Mouse (Mus musculus) brain, adult 2 months (tissue): ENCODE measurements around the gene Rhbdd1.

Experiments used
- DNase-seq: peaks from one replicate; pipeline ENCODE4 v3.0.0; 2011; ENCODE audit warnings: low read depth, low spot score

Rhbdd1 gene

GRCm38 (mm10) chr1:82291151-82291797 is 25.0 kb upstream of the Rhbdd1 start, which contains the start of gene Irs1:
Irs1 (minus strand) TSS chr1:82291416.
- peak; percentile 95 for DNase-seq

GRCm38 (mm10) chr1:82291930-82292712 is 24.1 kb upstream of the Rhbdd1 start:
- no peak for DNase-seq

- peak; percentile 96 for DNase-seq
Measured at GRCm38 (mm10) chr1:82292771-82293170, 23.5 kb upstream of the Rhbdd1 start.

GRCm38 (mm10) chr1:82294102-82294501 is 22.1 kb upstream of the Rhbdd1 start:
- DNase-seq = peak; percentile 88

DNA sequence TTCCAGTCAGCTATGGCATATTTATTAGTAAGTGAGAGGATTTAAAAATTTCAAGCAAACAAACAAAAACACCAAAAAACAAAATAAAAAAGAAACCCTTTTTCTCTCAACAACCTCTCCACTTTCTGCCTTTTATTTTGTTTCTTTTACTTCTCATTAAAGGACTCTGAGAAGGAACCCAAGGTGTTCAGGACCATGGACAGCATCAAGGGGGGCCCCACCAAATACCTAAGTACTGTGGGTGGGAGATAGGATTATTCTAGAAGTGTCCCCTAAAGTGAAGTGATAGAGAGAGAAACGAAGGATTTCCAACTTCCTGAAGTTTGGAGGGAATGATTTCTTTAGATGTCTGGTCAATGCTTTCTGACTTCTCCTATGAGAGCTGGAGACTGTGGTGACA is 17.7 kb upstream of the Rhbdd1 start:
- DNase-seq = no peak

GRCm38 (mm10) chr1:82304483-82304882 is 11.8 kb upstream of the Rhbdd1 start:
- no peak for DNase-seq

DNA sequence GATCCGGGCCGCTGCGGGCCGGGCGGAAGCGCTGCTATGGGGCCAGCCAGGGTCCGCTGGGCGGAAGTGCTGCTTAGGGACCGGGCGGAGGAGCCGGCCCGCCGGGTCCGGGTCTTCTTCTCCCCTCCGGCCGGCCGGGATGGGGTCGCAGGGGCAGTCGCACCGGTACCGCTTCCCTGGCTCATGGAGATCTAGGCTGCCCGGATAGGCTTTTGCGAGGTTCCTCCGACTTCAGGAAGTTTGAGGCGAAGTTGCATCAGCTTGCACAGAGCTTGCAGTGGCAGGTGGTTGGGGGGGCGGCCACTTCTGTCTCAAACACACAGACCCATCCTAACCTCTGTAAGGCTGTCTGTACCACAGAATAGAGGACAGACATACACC is 484 bp downstream of the Rhbdd1 start:
- peak; percentile 60 for DNase-seq

DNA sequence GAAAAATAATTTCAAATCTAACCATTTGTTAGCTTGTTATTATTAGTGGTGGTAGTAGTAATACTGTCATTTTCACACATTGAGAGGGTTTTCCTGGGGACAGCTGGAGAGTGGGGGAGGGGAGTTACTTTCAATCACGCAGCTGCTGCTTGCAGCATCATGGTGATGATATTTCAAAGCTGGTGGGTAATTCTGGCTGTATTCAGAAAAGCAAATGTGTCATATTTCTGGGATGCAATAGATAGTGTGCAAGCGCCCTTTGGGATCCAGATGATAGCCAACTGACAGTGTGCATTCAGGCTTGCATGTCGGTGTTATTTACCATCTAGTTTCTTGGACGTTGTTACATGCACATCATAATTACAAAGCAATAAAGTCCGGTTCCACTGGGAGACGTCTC is 4.2 kb downstream of the Rhbdd1 start:
- DNase-seq = peak; percentile 46

GRCm38 (mm10) chr1:82320864-82321263 is 4.6 kb downstream of the Rhbdd1 start:
- no peak for DNase-seq

GRCm38 (mm10) chr1:82321441-82321840 is 5.2 kb downstream of the Rhbdd1 start:
- peak; percentile 4 for DNase-seq

DNA sequence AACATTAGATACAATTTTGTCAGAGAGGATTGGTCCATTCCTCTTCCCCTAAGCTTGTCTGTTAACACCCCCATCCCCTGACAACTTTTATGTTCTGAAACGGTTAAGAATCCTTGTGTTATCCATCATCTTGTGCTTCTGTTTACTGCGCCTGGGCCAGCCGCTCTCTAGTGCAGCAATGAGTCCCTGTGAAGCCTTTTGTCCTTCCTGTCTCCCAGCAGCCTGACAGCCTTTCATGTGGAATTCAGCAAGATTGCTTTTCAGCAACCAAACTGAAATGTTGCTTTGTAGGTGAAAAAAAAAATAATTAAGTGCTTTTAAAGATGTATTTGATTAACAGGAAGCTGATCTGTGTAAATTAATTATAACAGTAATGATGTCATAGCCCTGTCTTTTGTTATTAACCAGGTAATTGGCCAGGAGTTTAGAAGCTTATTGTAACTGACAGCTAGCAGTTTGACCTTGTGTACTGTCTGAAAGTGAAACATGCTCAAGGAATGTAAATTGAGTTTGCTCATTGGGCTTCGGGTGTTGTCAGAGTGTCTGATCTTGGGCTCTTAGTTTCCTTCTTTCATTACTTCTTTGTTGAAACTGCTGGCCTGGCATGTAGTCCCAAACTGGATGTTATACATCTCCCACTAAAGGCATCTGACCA is 8.0 kb downstream of the Rhbdd1 start:
- DNase-seq = no peak

GRCm38 (mm10) chr1:82326120-82326519 is 9.9 kb downstream of the Rhbdd1 start:
- no peak for DNase-seq

DNA sequence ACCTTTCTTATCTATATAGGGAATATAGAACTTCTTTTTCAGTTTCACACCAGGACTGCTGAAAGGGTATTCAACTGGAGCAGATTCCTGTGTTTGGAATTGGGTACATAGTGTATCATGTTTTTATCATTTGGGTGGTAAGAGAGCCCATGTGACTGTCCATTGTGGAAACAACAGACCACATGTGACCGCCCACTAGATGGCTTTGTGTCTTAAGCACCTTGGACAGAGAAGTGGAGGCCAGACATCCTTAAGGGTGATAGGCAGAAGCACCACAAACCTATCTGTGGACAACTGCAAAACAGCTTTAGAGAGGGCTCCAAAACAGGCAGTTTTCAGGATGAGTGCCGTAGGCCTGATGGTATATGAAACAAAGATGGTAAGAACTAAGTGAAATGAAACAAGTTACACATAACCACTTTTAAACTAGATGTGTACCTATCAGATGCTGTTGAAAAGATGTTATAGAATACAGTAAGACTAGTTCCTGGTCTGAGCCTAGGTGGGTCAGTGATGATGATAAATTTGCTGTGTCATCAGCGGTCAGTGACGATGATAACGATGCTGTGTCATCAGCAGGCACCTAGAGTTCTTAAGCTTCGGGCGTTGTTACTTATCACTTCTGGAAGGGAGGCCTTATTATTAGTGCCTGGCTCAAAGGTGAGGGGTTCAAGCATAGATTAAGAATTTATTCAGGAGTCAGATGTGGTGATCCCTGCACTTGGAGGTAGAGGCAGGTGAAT is 12.0 kb downstream of the Rhbdd1 start:
- no peak for DNase-seq

- no peak for DNase-seq
Measured at GRCm38 (mm10) chr1:82329237-82329953, 13.1 kb downstream of the Rhbdd1 start.

DNA sequence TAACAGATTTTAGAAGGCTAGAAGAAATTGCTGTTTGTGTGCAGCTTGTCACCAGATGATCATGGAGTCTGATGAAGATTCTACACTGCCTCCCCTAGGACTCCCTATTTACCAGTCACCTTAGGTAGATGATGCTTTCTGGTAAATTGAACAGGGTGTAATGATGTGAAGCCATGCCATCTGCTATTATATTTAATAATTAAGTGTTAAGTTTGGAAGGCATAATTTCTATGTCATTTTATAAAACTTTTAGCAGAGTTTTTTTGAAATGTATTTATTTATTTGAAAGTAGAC is 13.6 kb downstream of the Rhbdd1 start:
- no peak for DNase-seq

DNA sequence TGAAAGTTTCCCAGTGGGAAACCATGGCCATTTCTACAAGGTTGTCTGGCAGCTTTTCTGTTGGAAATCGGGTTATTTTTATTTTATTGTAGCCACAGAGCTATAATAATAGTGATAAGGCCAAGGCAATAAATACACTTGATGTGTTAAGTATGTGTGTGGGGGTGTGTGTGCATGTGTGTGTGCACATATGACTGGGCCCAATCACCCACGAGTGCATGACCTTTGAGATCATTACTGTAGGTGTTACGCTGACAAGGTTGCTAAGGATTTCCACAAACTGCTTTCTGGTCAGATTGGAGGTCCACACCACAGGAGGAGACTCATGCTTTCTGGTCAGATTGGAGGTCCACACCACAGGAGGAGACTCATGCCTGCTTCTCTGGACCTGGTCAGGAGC is 18.3 kb downstream of the Rhbdd1 start:
- DNase-seq = no peak

- no peak for DNase-seq
Measured at GRCm38 (mm10) chr1:82353089-82353488, 36.8 kb downstream of the Rhbdd1 start.

DNA sequence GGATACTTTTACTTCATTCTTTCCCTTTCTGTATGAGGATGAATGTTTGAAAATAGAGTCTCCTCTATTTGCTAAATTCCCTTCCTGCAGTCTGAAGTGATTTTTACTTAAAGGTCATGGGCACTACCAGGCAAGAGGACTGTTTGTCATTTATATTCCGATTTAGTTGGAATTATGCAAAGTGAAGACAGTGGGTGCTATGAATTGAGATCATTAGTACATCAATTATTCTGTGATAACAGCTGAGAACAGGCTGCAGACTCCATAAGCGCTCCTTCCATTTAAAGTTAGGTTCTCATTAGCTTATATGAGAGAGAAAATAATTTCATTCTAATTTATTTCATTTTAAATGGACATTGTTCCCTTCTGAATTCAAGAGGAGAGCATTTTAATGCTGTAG is 37.5 kb downstream of the Rhbdd1 start:
- no peak for DNase-seq

DNA sequence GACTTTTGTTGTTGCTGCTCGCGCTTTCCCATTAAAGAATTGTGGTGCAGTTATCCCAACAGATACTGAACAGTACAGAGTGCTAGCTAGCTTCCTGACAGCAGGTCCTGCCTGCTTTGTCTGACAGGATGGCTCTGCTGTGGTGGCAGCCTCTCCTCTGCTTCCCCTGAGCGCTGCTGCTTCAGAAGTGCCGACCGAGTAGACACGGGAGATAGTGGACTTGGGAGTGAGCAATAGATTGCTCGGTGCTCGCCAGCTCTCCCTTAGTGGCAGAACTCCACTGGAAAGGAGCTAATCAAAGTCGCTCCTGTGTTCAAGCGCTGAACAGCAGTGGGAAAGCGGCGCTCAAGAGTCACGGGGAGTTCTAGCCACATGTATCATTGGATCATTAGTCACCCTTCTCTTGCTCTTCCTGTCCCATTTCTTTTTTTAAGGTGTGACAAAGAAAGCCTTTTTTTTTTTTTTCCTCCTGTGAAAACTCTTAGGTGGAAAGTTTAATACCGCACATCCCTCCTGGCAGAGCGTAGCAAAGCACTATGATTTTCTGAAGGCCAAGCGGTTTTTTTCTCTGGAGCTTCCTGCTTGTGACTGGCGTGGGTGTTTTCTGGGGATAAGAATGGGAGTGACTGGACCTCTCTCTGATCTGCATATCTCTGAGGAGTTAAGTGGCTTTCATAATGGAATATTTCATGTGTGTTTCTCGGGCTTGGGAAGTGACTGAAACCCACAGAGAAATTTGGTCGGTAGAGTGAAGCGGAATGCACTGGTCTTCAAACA is 42.8 kb downstream of the Rhbdd1 start:
- peak; percentile 72 for DNase-seq

DNA sequence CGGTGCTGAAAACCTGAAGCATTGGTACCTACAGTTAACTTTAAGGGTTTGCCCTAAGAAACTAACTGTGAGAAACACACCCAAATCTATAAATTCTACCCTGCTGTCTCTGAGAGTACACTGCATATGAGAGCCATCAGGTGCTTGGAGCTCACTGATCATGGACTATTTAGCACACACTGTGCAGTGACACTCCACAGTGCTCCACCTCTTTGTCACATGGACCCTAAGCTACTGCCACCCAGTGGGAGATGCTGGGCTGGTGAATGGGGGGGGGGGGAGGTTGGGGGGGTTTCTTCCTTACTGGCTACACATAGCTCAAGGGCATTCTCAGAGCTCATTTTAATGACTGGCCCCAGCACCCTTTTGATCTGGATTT is 43.4 kb downstream of the Rhbdd1 start:
- no peak for DNase-seq

- DNase-seq = no peak
Measured at GRCm38 (mm10) chr1:82361240-82361639, 45.0 kb downstream of the Rhbdd1 start.
